Mouse (Mus musculus): ENCODE measurements around the gene Dnase1l1. TPM values are rescaled to one million over a fixed set of nuclear protein-coding genes. Genes with fewer than 3 reads are reported as not detected.

The Dnase1l1 gene
- polyA plus RNA-seq, 2 experiments = 20.9 to 22.6 TPM

DNA sequence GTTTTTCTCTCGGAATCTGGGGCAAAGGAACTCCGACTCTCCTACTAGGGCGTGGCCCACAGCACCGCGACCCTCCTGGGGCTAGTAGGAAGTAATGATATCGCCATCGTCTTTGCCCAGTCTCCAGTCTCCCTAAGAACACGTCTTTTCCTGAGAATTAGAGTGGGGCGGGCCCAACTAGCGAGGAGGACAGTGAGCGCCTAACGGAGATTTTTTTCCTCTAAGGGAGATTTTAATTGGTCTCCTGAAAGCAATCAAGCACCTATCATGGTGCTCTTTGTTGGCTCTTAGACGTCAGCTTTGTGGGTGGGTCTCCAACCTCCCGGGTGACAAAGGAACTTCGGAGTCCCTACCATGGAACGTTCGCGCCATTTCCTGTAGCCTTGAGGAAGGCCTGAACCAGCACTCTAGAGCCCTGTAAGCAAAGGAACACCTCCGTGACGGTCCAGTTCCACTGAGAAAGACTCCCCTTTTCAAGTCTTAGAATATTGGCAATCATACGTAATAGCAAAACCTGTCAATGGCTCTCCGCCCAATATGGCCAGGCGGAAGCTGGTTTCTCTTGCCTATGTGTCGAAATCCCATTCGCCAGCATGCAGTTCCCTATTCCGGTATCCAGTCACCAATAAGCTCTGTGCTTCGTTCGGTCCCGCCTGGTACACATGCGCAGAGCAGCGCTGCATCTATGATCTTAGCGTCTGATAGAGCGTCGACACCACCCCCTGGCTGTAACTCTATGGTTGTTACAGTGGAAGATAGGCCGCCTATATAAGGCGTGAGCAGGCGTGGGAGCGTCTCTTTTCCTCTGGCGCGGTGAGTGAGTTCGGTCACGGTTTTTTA lies 11.9 kb downstream of the Dnase1l1 start, which contains the start of gene Rpl10:
TSS of gene Rpl10 (plus strand) at position 751 of the 840 bp plus-strand sequence.
- 13% methylated on average over 42 of the region's 42 CpGs for WGBS (ENCODE audit: insufficient replicate concordance)
- H3K4me1 ChIP-seq (replicated peaks; ENCODE audit: control insufficient read depth in 2 of 2, insufficient read depth in 2 of 2, low read length in 1 of 2) = peaks cover 3 to 7% of the 10 kb centered on the region in 2 experiments; a peak in 3 of 4 replicates
- TF ChIP-seq EP300 (IDR thresholded peaks at IDR 0.05; ENCODE audit: low read depth) (peak; percentile 31), CTCF (IDR thresholded peaks at IDR 0.05; ENCODE audit: low read depth) (peak; percentile 60)
- H3K4me2 ChIP-seq (ENCODE audit: low read depth) = peak within 1 kb of the TSS; percentile 75
- peak within 1 kb of the TSS; percentile 88 for H3K9ac ChIP-seq (replicated peaks)
- peak within 1 kb of the TSS; percentile 89 for H3K27ac ChIP-seq
- H3K36me3 ChIP-seq (replicated peaks; ENCODE audit: control insufficient read depth, insufficient read depth, low read depth) = peaks cover 10% of the 10 kb centered on the region; the same call in 1 of the 2 replicates
- peak; percentile 91 to 93 (median 93) for DNase-seq (ENCODE audit: low read depth in 3 of 3, low spot score in 3 of 3)
- peak within 1 kb of the TSS; percentile 72 to 99 for H3K4me3 ChIP-seq (ENCODE audit: insufficient read depth in 1 of 2, low read depth in 2 of 2, low read length in 2 of 2)
- ATAC-seq (ENCODE audit: insufficient read depth) = peak; percentile 92
- H3K27me3 ChIP-seq (ENCODE audit: control insufficient read depth, insufficient read depth, low read length) = no peaks in the 10 kb centered on the region
- no peaks in the 10 kb centered on the region for H3K9me3 ChIP-seq (ENCODE audit: control insufficient read depth, low read length)

DNA sequence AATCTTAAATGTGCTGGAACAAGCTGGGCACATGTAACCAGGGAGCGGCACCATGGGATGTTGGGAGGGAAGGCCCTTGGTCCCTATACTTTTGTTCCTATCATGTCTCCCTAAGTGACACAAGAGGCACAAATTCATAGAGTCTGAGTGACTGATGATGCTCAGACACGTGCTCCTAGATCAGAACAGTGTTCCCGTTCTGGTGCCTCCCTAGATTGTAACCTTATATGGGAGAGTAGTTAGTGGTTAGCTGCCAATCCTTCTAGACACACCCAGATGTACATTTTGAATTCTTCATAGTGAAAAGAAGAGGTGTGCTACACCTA lies 12.4 kb downstream of the Dnase1l1 start:
- no peak for DNase-seq (ENCODE audit: low read depth in 3 of 3, low spot score in 3 of 3)
- Histone ChIP-seq H3K4me2 (ENCODE audit: low read depth) (peak overlapping the region; percentile 75), H3K36me3 (replicated peaks; ENCODE audit: control insufficient read depth, insufficient read depth, low read depth) (peaks cover 10% of the 10 kb centered on the region; the same call in 1 of the 2 replicates), H3K9me3 (ENCODE audit: control insufficient read depth, low read length) (no peaks in the 10 kb centered on the region), H3K4me1 (replicated peaks; ENCODE audit: control insufficient read depth in 2 of 2, insufficient read depth in 2 of 2, low read length in 1 of 2) (peaks cover 3 to 7% of the 10 kb centered on the region in 2 experiments; a peak in 3 of 4 replicates), H3K27me3 (ENCODE audit: control insufficient read depth, insufficient read depth, low read length) (no peaks in the 10 kb centered on the region), H3K27ac (peak overlapping the region; percentile 89), H3K4me3 (ENCODE audit: insufficient read depth in 1 of 2, low read depth in 2 of 2, low read length in 2 of 2) (peak overlapping the region; percentile 72 to 99), H3K9ac (replicated peaks) (peak overlapping the region; percentile 71)
- 31% methylated on average over 3 of the region's 3 CpGs for WGBS (ENCODE audit: insufficient replicate concordance)
- TF ChIP-seq CTCF (IDR thresholded peaks at IDR 0.05; ENCODE audit: low read depth) (no peak), EP300 (IDR thresholded peaks at IDR 0.05; ENCODE audit: low read depth) (no peak)
- ATAC-seq (ENCODE audit: insufficient read depth) = 0 out of 2 replicates have a peak, but pooled peaks have one; percentile 2

DNA sequence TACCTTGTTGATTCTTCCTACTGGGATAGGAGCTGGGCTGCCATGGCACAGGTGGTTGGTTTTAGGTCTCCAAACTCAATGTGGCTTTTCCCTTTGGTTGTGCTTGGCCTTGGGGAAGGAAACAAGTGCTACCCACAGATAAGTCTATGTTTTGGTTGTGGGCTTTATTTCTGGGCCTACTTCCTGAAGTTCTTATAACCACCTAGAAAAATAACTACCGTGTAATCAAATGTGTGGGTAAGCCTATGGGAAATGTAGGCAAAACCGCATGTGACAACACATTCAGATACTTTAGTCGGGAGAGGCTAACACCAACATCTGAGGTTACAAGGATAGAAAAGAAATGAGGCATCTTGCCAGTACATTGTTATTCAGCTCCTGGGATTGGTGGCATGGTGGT lies 24.4 kb downstream of the Dnase1l1 start:
- TF ChIP-seq CTCF (IDR thresholded peaks at IDR 0.05; ENCODE audit: low read depth) (no peak), EP300 (IDR thresholded peaks at IDR 0.05; ENCODE audit: low read depth) (no peak)
- H3K4me1 ChIP-seq (replicated peaks; ENCODE audit: control insufficient read depth in 2 of 2, insufficient read depth in 2 of 2, low read length in 1 of 2) = peaks cover 0 to 5% of the 10 kb centered on the region in 2 experiments; a peak in 2 of 4 replicates
- no peak overlapping the region for H3K9ac ChIP-seq (replicated peaks)
- DNase-seq (ENCODE audit: low read depth in 3 of 3, low spot score in 3 of 3) (no peak), ATAC-seq (ENCODE audit: insufficient read depth) (no peak)
- no peaks in the 10 kb centered on the region; the same call in 1 of the 2 replicates for H3K36me3 ChIP-seq (replicated peaks; ENCODE audit: control insufficient read depth, insufficient read depth, low read depth)
- no peak overlapping the region for H3K4me2 ChIP-seq (ENCODE audit: low read depth)
- no peak overlapping the region for H3K27ac ChIP-seq
- no peaks in the 10 kb centered on the region for H3K9me3 ChIP-seq (ENCODE audit: control insufficient read depth, low read length)
- H3K4me3 ChIP-seq (ENCODE audit: insufficient read depth in 1 of 2, low read depth in 2 of 2, low read length in 2 of 2) = no peak overlapping the region
- 62% methylated on average over 3 of the region's 3 CpGs for WGBS (ENCODE audit: insufficient replicate concordance)
- H3K27me3 ChIP-seq (ENCODE audit: control insufficient read depth, insufficient read depth, low read length) = no peaks in the 10 kb centered on the region

DNA sequence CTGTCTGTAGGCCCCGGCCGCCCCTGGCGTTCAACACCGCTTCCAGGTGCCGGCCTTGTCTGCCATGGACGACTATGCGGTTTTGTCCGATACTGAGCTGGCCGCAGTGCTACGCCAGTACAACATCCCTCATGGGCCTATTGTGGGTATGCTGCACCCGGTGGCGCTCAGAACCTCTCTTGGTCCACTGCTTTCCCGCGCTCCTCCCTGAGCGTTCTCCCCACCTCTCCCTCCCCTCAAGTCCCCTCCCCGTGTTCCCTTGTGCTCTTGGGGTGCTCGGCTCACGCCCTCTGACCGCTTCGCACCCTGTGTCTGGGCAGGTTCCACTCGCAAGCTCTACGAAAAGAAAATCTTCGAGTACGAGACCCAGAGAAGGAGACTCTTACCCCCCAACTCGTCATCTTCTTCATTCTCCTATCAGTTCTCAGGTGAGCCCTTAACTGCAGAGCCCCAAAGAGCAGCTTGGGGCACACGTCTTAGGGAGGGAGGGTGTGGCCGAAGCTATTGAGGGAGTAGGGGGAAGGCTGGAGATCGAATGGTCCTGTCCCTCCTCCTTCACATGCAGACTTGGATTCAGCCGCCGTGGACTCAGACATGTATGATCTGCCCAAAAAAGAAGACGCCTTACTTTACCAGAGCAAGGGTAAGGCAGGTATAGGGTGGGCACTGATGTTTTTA lies 27.1 kb downstream of the Dnase1l1 start:
- WGBS (ENCODE audit: insufficient replicate concordance) = 14% methylated on average over 31 of the region's 31 CpGs
- H3K9ac ChIP-seq (replicated peaks) = peak overlapping the region; percentile 78
- peak overlapping the region; percentile 57 for H3K4me2 ChIP-seq (ENCODE audit: low read depth)
- no peaks in the 10 kb centered on the region for H3K27me3 ChIP-seq (ENCODE audit: control insufficient read depth, insufficient read depth, low read length)
- no peak for TF ChIP-seq EP300 (IDR thresholded peaks at IDR 0.05; ENCODE audit: low read depth)
- TF ChIP-seq CTCF (IDR thresholded peaks at IDR 0.05; ENCODE audit: low read depth) = peak; percentile 17; the same call in 1 of the 2 replicates
- H3K27ac ChIP-seq = peak overlapping the region; percentile 82
- ATAC-seq (ENCODE audit: insufficient read depth) (peak; percentile 66), DNase-seq (ENCODE audit: low read depth in 3 of 3, low spot score in 3 of 3) (no peak)
- peak overlapping the region; percentile 74 for H3K4me3 ChIP-seq (ENCODE audit: insufficient read depth in 1 of 2, low read depth in 2 of 2, low read length in 2 of 2)
- peaks cover 0 to 5% of the 10 kb centered on the region in 2 experiments; a peak in 2 of 4 replicates for H3K4me1 ChIP-seq (replicated peaks; ENCODE audit: control insufficient read depth in 2 of 2, insufficient read depth in 2 of 2, low read length in 1 of 2)
- H3K9me3 ChIP-seq (ENCODE audit: control insufficient read depth, low read length) = no peaks in the 10 kb centered on the region
- H3K36me3 ChIP-seq (replicated peaks; ENCODE audit: control insufficient read depth, insufficient read depth, low read depth) = no peaks in the 10 kb centered on the region; the same call in 1 of the 2 replicates

Data from liver, embryonic 14.5 days (tissue).